Mouse (Mus musculus) forebrain, postnatal 0 days (tissue): Measurements from ENCODE around the gene Sars. TPM values are rescaled to one million over a fixed set of nuclear protein-coding genes. Genes with fewer than 3 reads are reported as not detected.

Source experiments
- ATAC-seq: fragments of 200-750 bp; cut with Nextera tagmentation; 2 replicates; pipeline ENCODE4 v1.8.0; 2017; ENCODE audit warnings: mild to moderate bottlenecking, moderate library complexity
- DNase-seq: peaks from one replicate; pipeline ENCODE4 v3.0.0-alpha.2; 2015
- H3K27ac ChIP-seq: fragments of 300-500 bp; sonication (generic); 2 replicates; pipeline ENCODE4 v1.5.1; 2014; ENCODE audit warnings: low read depth, mild to moderate bottlenecking, antibody characterized with exemption, low read length, moderate library complexity, mixed read lengths
- H3K27me3 ChIP-seq: fragments of 300-500 bp; sonication (generic); 2 replicates; pipeline ENCODE4 v1.6.1; 2014; ENCODE audit warnings: mild to moderate bottlenecking, low read length, mixed read lengths; ENCODE audit not compliant: insufficient read depth
- H3K36me3 ChIP-seq: fragments of 300-500 bp; sonication (generic); 2 replicates; pipeline ENCODE4 v1.6.1; 2014; ENCODE audit warnings: mild to moderate bottlenecking, moderate library complexity; ENCODE audit not compliant: insufficient read depth
- H3K4me1 ChIP-seq: fragments of 300-500 bp; sonication (generic); 2 replicates; pipeline ENCODE4 v1.6.1; 2014; ENCODE audit warnings: antibody characterized with exemption; ENCODE audit not compliant: insufficient read depth
- H3K4me2 ChIP-seq: fragments of 300-500 bp; sonication (generic); 2 replicates; pipeline ENCODE4 v1.6.1; 2014; ENCODE audit warnings: low read depth, mild to moderate bottlenecking, moderate library complexity
- H3K4me3 ChIP-seq: fragments of 300-500 bp; sonication (generic); 2 replicates; pipeline ENCODE4 v1.5.1; 2014; ENCODE audit warnings: low read depth, low read length, mixed read lengths
- H3K9ac ChIP-seq: fragments of 300-500 bp; sonication (generic); 2 replicates; pipeline ENCODE4 v1.6.1; 2014; ENCODE audit warnings: mild to moderate bottlenecking
- H3K9me3 ChIP-seq: fragments of 300-500 bp; sonication (generic); 2 replicates; pipeline ENCODE4 v1.6.1; 2016; ENCODE audit warnings: low read length
- CTCF ChIP-seq: sonication (generic); IDR thresholded peaks from 2 replicates; pipeline ENCODE4 v1.5.1; 2016; ENCODE audit warnings: antibody characterized with exemption, control low read depth, low read depth
- WGBS: fragments of 180-500 bp; shearing (Covaris S2); extraction: QIAGEN DNeasy Blood & Tissue Kit; methylation state at CpG from one replicate; pipeline ENCODE4 v1.1.7; 2014; 5-methylcytosine and 5-hydroxymethylcytosine counted together
- polyA plus RNA-seq: library from polyadenylated mRNA; unstranded; fragments of >200 nt; fragmentation: Nextera tagmentation; extraction: Ambion mirVana; gene quantifications from 2 replicates; pipeline ENCODE4 v1.2.1, GENCODE M21; 2015
- total RNA-seq: library from RNA; depleted of rRNA; stranded (reverse); fragments of >200 nt; gene quantifications from 2 replicates; pipeline ENCODE4 v1.2.3, GENCODE M21; 2014

Gene Sars
- total and polyA plus RNA-seq, 2 experiments from 2014 or later = 196 to 220 TPM

DNA sequence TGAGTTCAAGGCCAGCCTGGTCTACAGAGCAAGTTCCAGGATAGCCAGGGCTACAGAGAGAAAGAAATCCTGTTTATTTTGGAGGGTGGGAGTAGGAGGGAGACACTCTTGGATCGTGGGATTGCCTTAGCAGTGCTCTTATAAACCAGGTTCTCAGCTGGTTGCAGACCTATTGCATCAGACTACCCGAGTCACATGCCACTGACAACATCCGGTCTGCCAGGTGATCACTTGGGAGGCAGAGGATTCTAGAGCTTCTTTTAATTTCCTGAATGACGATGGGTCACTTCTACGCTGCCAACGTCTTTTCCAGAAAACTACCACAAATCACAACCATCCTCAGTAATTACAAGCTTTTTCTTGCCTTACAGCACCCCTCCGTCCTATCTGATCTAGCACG is 980 bp downstream of the Sars start:
- Histone ChIP-seq H3K27me3 (no peaks in the 10 kb centered on the region), H3K36me3 (peaks cover 3% of the 10 kb centered on the region; the same call in 1 of the 2 replicates), H3K4me2 (peak overlapping the region; percentile 71), H3K9me3 (no peaks in the 10 kb centered on the region), H3K4me1 (peaks cover 15% of the 10 kb centered on the region), H3K27ac (peak overlapping the region; percentile 94), H3K4me3 (peak overlapping the region; percentile 73), H3K9ac (peak overlapping the region; percentile 92)
- WGBS = 23% methylated on average over 8 of the region's 8 CpGs
- DNase-seq = no peak
- ATAC-seq = peak; percentile 57
- no peak for TF ChIP-seq CTCF

DNA sequence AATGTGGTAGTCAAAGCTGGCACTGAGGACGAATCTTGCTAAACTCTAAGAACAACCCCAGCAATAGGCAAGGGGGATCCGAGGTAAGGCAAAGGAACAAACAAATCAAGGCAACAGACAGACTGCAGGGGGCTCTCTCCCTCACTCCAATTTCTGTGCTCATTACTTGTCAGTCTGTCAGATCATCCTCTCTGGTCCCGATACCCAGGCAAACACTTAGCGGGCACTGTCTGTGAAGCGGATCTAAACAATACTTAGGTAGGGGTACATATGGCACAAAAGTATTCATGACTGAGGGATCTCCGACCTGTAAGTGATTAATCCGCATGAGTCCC is 8.7 kb downstream of the Sars start:
- Histone ChIP-seq H3K4me2 (no peak overlapping the region), H3K9me3 (no peaks in the 10 kb centered on the region), H3K9ac (no peak overlapping the region), H3K27me3 (no peaks in the 10 kb centered on the region), H3K4me3 (no peak overlapping the region), H3K4me1 (peaks cover 8% of the 10 kb centered on the region; the same call in 1 of the 2 replicates), H3K27ac (no peak overlapping the region), H3K36me3 (peaks cover 42% of the 10 kb centered on the region)
- DNase-seq = no peak
- WGBS = 61% methylated on average over 7 of the region's 7 CpGs
- no peak for ATAC-seq
- TF ChIP-seq CTCF = peak; percentile 40

DNA sequence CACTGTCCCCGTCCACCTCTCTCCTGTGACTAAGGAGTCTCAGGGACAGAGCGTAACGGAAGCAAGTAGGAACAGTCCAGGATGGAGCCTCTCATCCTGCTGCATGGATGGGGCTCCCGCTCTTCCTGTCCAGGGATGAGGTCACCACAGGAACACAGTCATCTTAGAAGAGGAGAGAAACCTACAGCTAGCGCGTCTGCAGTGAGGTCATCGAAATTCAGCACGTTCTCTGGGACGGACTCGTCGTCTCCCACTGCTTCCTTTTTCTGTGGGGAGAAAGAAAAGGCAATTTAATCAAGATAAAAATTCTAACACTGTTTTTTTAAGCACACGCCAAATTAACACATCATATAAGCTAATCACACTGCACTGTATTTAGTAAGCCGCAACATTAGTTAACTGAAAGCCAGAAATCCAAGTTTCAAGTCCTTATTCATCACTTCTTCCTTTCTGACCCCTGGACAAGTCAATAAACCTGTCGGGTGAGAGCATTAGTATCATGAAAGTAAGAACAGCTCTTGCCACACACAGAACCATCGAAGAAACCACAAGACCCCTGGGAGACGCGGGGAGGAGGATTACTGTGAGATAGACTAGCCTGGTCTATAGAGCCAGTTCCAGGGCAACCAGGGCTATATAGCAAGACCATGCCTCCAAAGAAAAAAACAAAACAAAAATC is 9.2 kb downstream of the Sars start:
- H3K4me1 ChIP-seq = peaks cover 8% of the 10 kb centered on the region; the same call in 1 of the 2 replicates
- no peak overlapping the region for H3K9ac ChIP-seq
- no peak overlapping the region for H3K4me2 ChIP-seq
- no peak for TF ChIP-seq CTCF
- no peaks in the 10 kb centered on the region for H3K9me3 ChIP-seq
- no peak overlapping the region for H3K27ac ChIP-seq
- no peaks in the 10 kb centered on the region for H3K27me3 ChIP-seq
- DNase-seq = no peak
- H3K36me3 ChIP-seq = peaks cover 45% of the 10 kb centered on the region
- no peak for ATAC-seq
- no peak overlapping the region for H3K4me3 ChIP-seq
- 79% methylated on average over 17 of the region's 17 CpGs for WGBS

DNA sequence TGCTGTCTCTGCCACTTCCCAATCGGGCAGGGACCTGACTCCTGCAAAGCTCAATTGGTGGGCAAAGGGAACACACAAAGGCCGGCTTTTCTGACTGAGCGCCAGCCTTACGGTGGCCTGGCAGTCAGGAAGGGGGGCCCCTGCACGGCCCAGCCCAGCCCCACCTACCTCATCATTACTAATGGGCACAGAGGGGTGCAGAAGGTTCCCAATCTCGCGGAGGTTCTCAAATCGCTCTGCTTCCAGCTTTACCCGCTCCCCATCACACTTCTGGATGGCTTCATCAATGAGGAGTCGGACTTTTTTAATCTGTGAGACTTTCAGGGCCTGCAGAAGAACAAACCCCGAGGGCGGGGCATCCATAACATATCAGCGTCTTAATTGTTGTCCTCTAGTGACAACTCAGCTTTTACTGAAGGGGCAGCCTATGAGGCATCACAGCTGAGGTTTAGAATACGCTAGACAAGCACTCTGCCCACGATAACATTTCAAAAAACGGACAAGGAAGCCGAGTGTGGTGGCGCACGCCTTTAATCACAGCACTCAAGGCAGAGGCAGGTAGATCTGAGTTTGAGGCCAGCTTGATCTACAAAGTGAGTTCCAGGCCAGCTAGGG is 11.0 kb downstream of the Sars start:
- H3K9ac ChIP-seq = no peak overlapping the region
- TF ChIP-seq CTCF = no peak
- H3K27me3 ChIP-seq = no peaks in the 10 kb centered on the region
- no peak for DNase-seq
- WGBS = 17% methylated on average over 19 of the region's 19 CpGs
- H3K4me3 ChIP-seq = no peak overlapping the region
- H3K4me1 ChIP-seq = peaks cover 8% of the 10 kb centered on the region; the same call in 1 of the 2 replicates
- H3K9me3 ChIP-seq = no peaks in the 10 kb centered on the region
- ATAC-seq = peak; percentile 60
- peaks cover 63% of the 10 kb centered on the region for H3K36me3 ChIP-seq
- no peak overlapping the region for H3K4me2 ChIP-seq
- peak overlapping the region; percentile 67 for H3K27ac ChIP-seq

DNA sequence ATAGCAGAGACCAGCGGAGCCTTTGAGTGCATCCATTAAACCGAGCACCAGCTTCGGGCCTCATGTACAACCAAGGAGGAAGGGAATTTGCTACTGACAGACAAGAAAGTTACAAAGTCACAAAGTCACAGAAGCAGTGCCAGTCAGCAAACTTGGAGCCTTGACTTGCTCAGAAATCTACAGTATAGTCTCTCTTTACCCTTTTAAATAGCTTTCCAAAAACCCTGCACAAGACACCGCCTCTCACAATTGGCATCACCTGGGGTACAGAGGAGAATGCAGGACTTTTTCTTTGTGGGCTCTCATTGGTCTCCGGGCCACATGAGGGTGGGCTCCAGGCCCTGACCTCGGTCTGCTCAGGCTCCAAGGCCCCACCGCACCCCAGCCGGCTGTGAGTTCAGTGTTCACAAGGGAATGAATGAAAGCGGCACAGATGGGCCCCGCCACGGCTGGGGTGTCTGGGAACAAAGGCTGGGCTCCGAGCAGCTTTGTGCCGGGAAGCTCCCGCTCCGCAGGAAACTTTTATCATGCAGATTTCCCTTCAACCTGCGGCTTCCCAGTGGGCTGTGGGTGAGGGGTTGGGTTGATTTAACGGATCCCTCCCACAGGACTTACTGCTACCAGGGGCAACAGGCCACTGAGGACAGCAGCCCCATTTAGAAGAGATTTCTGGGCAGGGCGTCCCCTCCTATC is 11.7 kb downstream of the Sars start:
- Histone ChIP-seq H3K4me2 (no peak overlapping the region), H3K36me3 (peaks cover 70% of the 10 kb centered on the region), H3K27me3 (no peaks in the 10 kb centered on the region), H3K9me3 (no peaks in the 10 kb centered on the region), H3K9ac (no peak overlapping the region), H3K27ac (peak overlapping the region; percentile 67), H3K4me1 (peaks cover 8% of the 10 kb centered on the region; the same call in 1 of the 2 replicates), H3K4me3 (no peak overlapping the region)
- peak; percentile 62 for DNase-seq
- 10% methylated on average over 18 of the region's 18 CpGs for WGBS
- peak; percentile 77 for ATAC-seq
- TF ChIP-seq CTCF = no peak

DNA sequence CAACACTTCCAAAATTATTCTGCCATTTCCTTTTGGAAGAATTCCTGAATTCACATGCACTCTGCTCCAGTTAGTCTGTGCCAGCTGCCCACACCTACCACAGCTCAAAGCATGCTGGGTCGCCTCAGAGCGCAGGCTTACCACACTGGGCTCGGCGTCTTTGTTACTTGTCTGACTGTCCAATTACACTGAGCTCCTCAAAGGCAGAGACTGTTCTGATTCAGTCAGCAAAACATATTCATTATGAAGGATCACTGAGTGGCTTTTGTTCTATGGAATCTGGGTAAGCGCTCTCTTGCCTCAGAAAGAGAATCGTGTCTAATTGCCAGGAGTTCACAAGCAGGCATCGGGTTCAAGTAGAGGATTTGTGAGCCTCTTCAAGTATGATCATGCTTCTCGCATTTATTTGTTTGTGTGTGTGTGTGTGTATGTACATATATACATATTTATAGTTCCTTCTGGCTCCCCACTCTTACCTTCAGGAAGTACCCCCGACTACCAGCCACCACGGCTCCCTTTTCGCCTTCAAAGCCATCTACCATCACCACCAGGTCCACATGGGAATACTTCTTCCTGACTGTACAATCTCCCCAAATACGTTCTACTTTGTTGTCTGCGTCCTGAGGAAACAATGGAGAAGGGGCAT is 12.3 kb downstream of the Sars start:
- WGBS = 15% methylated on average over 13 of the region's 13 CpGs
- H3K9me3 ChIP-seq = no peaks in the 10 kb centered on the region
- DNase-seq = peak; percentile 54
- H3K9ac ChIP-seq = no peak overlapping the region
- H3K4me2 ChIP-seq = no peak overlapping the region
- no peak for TF ChIP-seq CTCF
- peak overlapping the region; percentile 67 for H3K27ac ChIP-seq
- peak; percentile 63 for ATAC-seq
- peaks cover 8% of the 10 kb centered on the region; the same call in 1 of the 2 replicates for H3K4me1 ChIP-seq
- H3K4me3 ChIP-seq = no peak overlapping the region
- no peaks in the 10 kb centered on the region for H3K27me3 ChIP-seq
- peaks cover 76% of the 10 kb centered on the region for H3K36me3 ChIP-seq
